Comparison of ENCODE assay signal across 9 mouse cellular contexts in genomic region chr8:64941495-64941894, GRCm38 (mm10). TPM values are rescaled to one million over a fixed set of nuclear protein-coding genes. Genes with fewer than 3 reads are reported as not detected.
DNase-seq lines count a peak whose midpoint lies in the region; ATAC-seq and TF ChIP-seq lines count a peak whose summit lies in the region.
"Had no signal": no experiment of that assay in that cellular context is flagged by ENCODE, and none has a peak within 500 bp of the region (broad histone marks: within the 10 kb centered on the region; RNA-seq: fewer than 3 reads in every experiment).

No protein-coding gene starts in this region.

- peaks cover 16% of the 10 kb centered on the region for H3K27me3 ChIP-seq in G1E (ENCODE audit: insufficient read depth, low read length)
- peaks cover 2% of the 10 kb centered on the region; the same call in 1 of the 2 replicates for H3K27me3 ChIP-seq in forebrain, embryonic 16.5 days (replicated peaks; ENCODE audit: control insufficient read depth, insufficient read depth, low read length)
- H3K27me3 ChIP-seq in hindbrain, embryonic 16.5 days (replicated peaks; ENCODE audit: control insufficient read depth, insufficient read depth, low read length): no peaks in the 10 kb centered on the region

- no peak overlapping the region for H3K27ac ChIP-seq in forebrain, embryonic 16.5 days (ENCODE audit: low read length)
- no peak overlapping the region for H3K27ac ChIP-seq in hindbrain, embryonic 16.5 days (ENCODE audit: low read depth, low read length)
- H3K27ac ChIP-seq: liver, embryonic 15.5 days had no signal

- ATAC-seq in G1E (ENCODE audit: extremely low read depth, insufficient number of reproducible peaks, low FRiP score, poor library complexity, severe bottlenecking): peak; percentile 55
- ATAC-seq in forebrain, embryonic 16.5 days: peak; percentile 70
- peak; percentile 67 for ATAC-seq in hindbrain, embryonic 16.5 days

- peaks cover 18% of the 10 kb centered on the region for H3K4me1 ChIP-seq in G1E (ENCODE audit: insufficient read depth, low read depth, low read length)
- peaks cover 3% of the 10 kb centered on the region for H3K4me1 ChIP-seq in forebrain, embryonic 16.5 days (replicated peaks; ENCODE audit: control insufficient read depth, insufficient read depth, low read length)
- H3K4me1 ChIP-seq in hindbrain, embryonic 16.5 days (ENCODE audit: control insufficient read depth, insufficient read depth, low read depth, low read length): no peaks in the 10 kb centered on the region

- TF ChIP-seq CTCF in G1E (IDR thresholded peaks at IDR 0.05; ENCODE audit: low read depth, low read length): peak; percentile 93

- no peak overlapping the region for H3K4me3 ChIP-seq in G1E (ENCODE audit: low read depth, low read length)
- H3K4me3 ChIP-seq in forebrain, embryonic 16.5 days (replicated peaks; ENCODE audit: low read length): no peak overlapping the region
- no peak overlapping the region for H3K4me3 ChIP-seq in hindbrain, embryonic 16.5 days (ENCODE audit: low read length)
- H3K4me3 ChIP-seq: liver, embryonic 15.5 days had no signal

- H3K9ac ChIP-seq in forebrain, embryonic 16.5 days (replicated peaks; ENCODE audit: low read depth, low read length): no peak overlapping the region
- H3K9ac ChIP-seq in hindbrain, embryonic 16.5 days (ENCODE audit: low read depth, low read length): no peak overlapping the region
- H3K9ac ChIP-seq: liver, embryonic 15.5 days had no signal

- H3K9me3 ChIP-seq in G1E (replicated peaks): peaks cover 3% of the 10 kb centered on the region
- H3K9me3 ChIP-seq in forebrain, embryonic 16.5 days (ENCODE audit: control insufficient read depth, low read length): no peaks in the 10 kb centered on the region
- H3K9me3 ChIP-seq in hindbrain, embryonic 16.5 days (ENCODE audit: control insufficient read depth, low read length): no peaks in the 10 kb centered on the region
- H3K9me3 ChIP-seq: liver, embryonic 15.5 days had no signal

- no peaks in the 10 kb centered on the region for H3K36me3 ChIP-seq in G1E (replicated peaks)
- H3K36me3 ChIP-seq in forebrain, embryonic 16.5 days (ENCODE audit: control insufficient read depth, insufficient read depth): no peaks in the 10 kb centered on the region
- H3K36me3 ChIP-seq in hindbrain, embryonic 16.5 days (ENCODE audit: control insufficient read depth, insufficient read depth, low read length): no peaks in the 10 kb centered on the region
- H3K36me3 ChIP-seq: liver, embryonic 15.5 days had no signal

- DNase-seq in G1E (ENCODE audit: low spot score): peak; percentile 21
- peak; percentile 78 for DNase-seq in cerebellum, adult 11 months
- peak; percentile 80 to 84 for DNase-seq in layer of hippocampus, postnatal 36 days
- peak; percentile 55 to 83 for DNase-seq in lung, postnatal 4 days
- peak; percentile 91 to 94 for DNase-seq in right cerebral cortex, adult 2 months (ENCODE audit: low spot score in 2 of 2)
- DNase-seq in urinary bladder, adult 2 months (ENCODE audit: low spot score): peak; percentile 61

- WGBS in forebrain, embryonic 16.5 days: 10% methylated on average over 9 of the region's 9 CpGs
- WGBS in hindbrain, embryonic 16.5 days: 9% methylated on average over 9 of the region's 9 CpGs

- H3K4me2 ChIP-seq in forebrain, embryonic 16.5 days (ENCODE audit: low read length): no peak overlapping the region
- H3K4me2 ChIP-seq in hindbrain, embryonic 16.5 days (ENCODE audit: low read length): no peak overlapping the region
- H3K4me2 ChIP-seq: liver, embryonic 15.5 days had no signal

RNA-seq across cellular contexts. Expression of gene Tmem192, which starts 5.5 kb away (rescaled TPM):
- total RNA-seq in G1E (2014; fragmentation: Nextera tagmentation): 28.4 and 31.2 TPM in 2 replicates
- 24.2 and 25.4 TPM in 2 replicates for total RNA-seq in G1E (2017)
- 42.5 and 48.1 TPM in 2 replicates for polyA plus RNA-seq in G1E (2012)
- 20.9 and 25.0 TPM in 2 replicates for polyA plus RNA-seq in forebrain, embryonic 16.5 days (2015; fragmentation: Nextera tagmentation; extraction: Ambion mirVana)
- 34.9 and 39.8 TPM in 2 replicates for polyA plus RNA-seq in hindbrain, embryonic 16.5 days (2015; fragmentation: Nextera tagmentation; extraction: Ambion mirVana)
- 10 to 100 TPM; 22.1 to 22.9 TPM for total RNA-seq in layer of hippocampus, postnatal 36 days (2021)
- polyA plus RNA-seq in urinary bladder, adult 2 months (2012; rRNA removed): 19.4 and 23.3 TPM in 2 replicates

RNA-seq across cellular contexts. Expression of gene Trim75, which starts 46.1 kb away (rescaled TPM):
- total RNA-seq in G1E (2014; fragmentation: Nextera tagmentation) (not detected in 2 replicates), G1E (2017) (0.05 and 0.06 TPM in 2 replicates)
- polyA plus RNA-seq in G1E (2012): not detected in 2 replicates
- 0.34 TPM in 1 of 2 replicates, not detected in the other for polyA plus RNA-seq in forebrain, embryonic 16.5 days (2015; fragmentation: Nextera tagmentation; extraction: Ambion mirVana)
- polyA plus RNA-seq in hindbrain, embryonic 16.5 days (2015; fragmentation: Nextera tagmentation; extraction: Ambion mirVana): 0.05 TPM in 1 of 2 replicates, not detected in the other
- total RNA-seq in layer of hippocampus, postnatal 36 days (2021): not detected
- polyA plus RNA-seq in urinary bladder, adult 2 months (2012; rRNA removed): not detected in 2 replicates
- polyA plus RNA-seq: liver, embryonic 15.5 days had no signal

Comparison
In these comparisons a context has a peak if more than half of its experiments do, and no peak if none do; other contexts are left out.
1. DNase-seq: peak in every context shown above with its lines; median percentile 92 in right cerebral cortex, adult 2 months; 82 in layer of hippocampus, postnatal 36 days; 78 in cerebellum, adult 11 months; 69 in lung, postnatal 4 days; 61 in urinary bladder, adult 2 months; 21 in G1E.